Mouse (Mus musculus): ENCODE measurements around the gene Zfp821.

DNA sequence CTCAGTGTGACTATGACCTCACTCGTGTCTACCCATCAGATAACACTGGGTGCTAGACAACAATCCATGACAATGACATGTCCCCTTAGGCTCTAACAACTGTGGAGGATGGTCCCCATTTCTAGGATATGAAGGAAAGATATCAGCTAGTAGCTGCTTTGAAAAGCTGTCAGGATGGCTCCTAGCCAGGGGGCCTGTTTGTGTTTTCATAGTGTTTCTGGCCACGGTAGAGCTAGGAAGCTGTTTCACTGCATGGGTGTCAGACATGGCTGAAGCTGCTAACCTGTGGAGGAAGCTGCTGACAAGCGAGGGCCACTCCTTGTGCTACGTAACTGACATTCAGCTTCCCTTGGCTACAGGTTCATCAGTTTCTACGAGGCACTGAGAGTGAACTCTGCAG, 38.7 kb upstream of the Zfp821 start:
- TF ChIP-seq POLR2A (IDR thresholded peaks at IDR 0.05; ENCODE audit: insufficient read depth, low read depth, low read length) (no peak), CTCF (IDR thresholded peaks at IDR 0.05; ENCODE audit: insufficient read depth, low read depth, low read length) (no peak)
